Mouse (Mus musculus) layer of hippocampus, postnatal 36 days (tissue): ENCODE measurements around the gene Wdr20. TPM values are rescaled to one million over a fixed set of nuclear protein-coding genes. Genes with fewer than 3 reads are reported as not detected.
"Not testable (repeated sequence)": the region's sequence is repeated elsewhere in the genome, so short reads cannot be mapped to it uniquely, and the experiment has no call there.

Experiments
- DNase-seq, 2 experiments: peaks; one replicate each; pipeline ENCODE4 v3.0.0; 2022
- total RNA-seq, 2 experiments: library from RNA; stranded (reverse); gene quantifications; 2 replicates each; pipeline ENCODE4 v1.2.3; 2021

Gene Wdr20
- total RNA-seq, 2 experiments from 2014 or later = 42.2 to 45.1 TPM

GRCm38 (mm10) chr12:110713784-110714183, 24.0 kb upstream of the Wdr20 start:
- DNase-seq = no peak

- no peak for DNase-seq
Observed at GRCm38 (mm10) chr12:110714215-110714614, 23.5 kb upstream of the Wdr20 start.

GRCm38 (mm10) chr12:110716004-110716403, 21.7 kb upstream of the Wdr20 start:
- DNase-seq = no peak

GRCm38 (mm10) chr12:110725051-110725450, 12.7 kb upstream of the Wdr20 start:
- DNase-seq = no peak

- no peak for DNase-seq
Observed at GRCm38 (mm10) chr12:110725489-110725888, 12.3 kb upstream of the Wdr20 start.

- DNase-seq = no peak
Observed at GRCm38 (mm10) chr12:110726428-110726827, 11.3 kb upstream of the Wdr20 start.

- not testable (repeated sequence) for DNase-seq
Observed at GRCm38 (mm10) chr12:110733254-110733653, 4.5 kb upstream of the Wdr20 start.

GRCm38 (mm10) chr12:110736641-110737040, 1.1 kb upstream of the Wdr20 start:
- no peak for DNase-seq

GRCm38 (mm10) chr12:110738158-110738921, 596 bp downstream of the Wdr20 start:
- no peak for DNase-seq

GRCm38 (mm10) chr12:110750770-110751439, 13.2 kb downstream of the Wdr20 start:
- no peak for DNase-seq

- DNase-seq = no peak
Observed at GRCm38 (mm10) chr12:110752703-110753102, 15.0 kb downstream of the Wdr20 start.

GRCm38 (mm10) chr12:110753976-110754375, 16.2 kb downstream of the Wdr20 start:
- DNase-seq = no peak

GRCm38 (mm10) chr12:110757161-110757560, 19.4 kb downstream of the Wdr20 start:
- DNase-seq = no peak

- no peak for DNase-seq
Observed at GRCm38 (mm10) chr12:110758932-110759331, 21.2 kb downstream of the Wdr20 start.

GRCm38 (mm10) chr12:110762321-110762720, 24.6 kb downstream of the Wdr20 start:
- DNase-seq = no peak

GRCm38 (mm10) chr12:110764531-110764930, 26.8 kb downstream of the Wdr20 start:
- DNase-seq = no peak

- no peak for DNase-seq
Observed at GRCm38 (mm10) chr12:110768562-110768961, 30.8 kb downstream of the Wdr20 start.

GRCm38 (mm10) chr12:110769660-110770297, 32.0 kb downstream of the Wdr20 start:
- DNase-seq = no peak

- no peak for DNase-seq
Observed at GRCm38 (mm10) chr12:110770479-110771247, 32.9 kb downstream of the Wdr20 start.

- no peak for DNase-seq
Observed at GRCm38 (mm10) chr12:110771961-110772360, 34.2 kb downstream of the Wdr20 start.

GRCm38 (mm10) chr12:110775628-110776426, 38.1 kb downstream of the Wdr20 start:
- no peak for DNase-seq

GRCm38 (mm10) chr12:110777853-110778252, 40.1 kb downstream of the Wdr20 start:
- no peak for DNase-seq
